Mouse (Mus musculus) spleen, postnatal 10 days (tissue): ENCODE data around the gene Tnfrsf13c.

Source experiments
- DNase-seq, 2 experiments: peaks; one replicate each; pipeline ENCODE4 v3.0.0; 2021 to 2022; ENCODE audit warnings: low spot score in 2 of 2

The Tnfrsf13c gene

DNA sequence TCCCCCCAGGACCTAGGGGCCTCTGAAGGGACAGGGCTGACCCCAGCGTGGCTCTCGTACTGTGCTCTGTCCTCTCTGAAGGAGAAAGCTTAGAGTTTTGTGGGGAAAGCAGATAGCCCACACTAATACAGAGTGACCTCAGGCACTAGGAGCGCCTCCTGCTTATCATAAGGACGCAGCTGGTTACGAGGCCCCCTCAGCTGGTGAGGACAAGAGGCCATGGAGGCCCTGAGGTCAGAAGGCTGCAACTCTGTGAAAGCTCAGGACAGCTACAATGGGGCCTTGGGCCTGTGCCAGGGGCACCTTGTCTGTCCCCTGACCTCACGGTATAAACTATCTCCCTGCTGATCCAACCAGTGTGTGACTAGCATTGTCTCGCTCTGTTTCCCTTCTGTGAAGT, 40.0 kb downstream of the Tnfrsf13c start:
- peak; percentile 69 to 71 for DNase-seq

DNA sequence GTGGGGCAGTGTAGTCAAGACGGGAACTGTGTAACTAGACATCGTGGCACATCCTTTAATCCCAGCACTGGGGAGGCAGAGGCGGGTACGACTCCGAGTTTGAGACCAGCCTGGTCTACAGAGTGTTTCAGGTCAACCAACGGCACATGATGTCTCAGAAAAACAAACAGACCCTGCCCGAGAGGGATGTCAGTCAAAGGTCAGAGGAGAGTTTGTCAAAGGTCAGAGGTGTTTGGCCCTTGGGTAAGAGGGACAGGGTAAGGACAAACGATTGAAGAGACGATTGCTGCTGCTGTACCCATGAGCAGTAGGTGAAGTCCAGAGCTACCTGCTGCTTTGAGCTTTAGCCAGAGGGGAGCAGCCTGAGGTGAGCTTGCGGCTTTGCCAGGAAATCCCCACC, 40.6 kb downstream of the Tnfrsf13c start:
- DNase-seq, result no peak

DNA sequence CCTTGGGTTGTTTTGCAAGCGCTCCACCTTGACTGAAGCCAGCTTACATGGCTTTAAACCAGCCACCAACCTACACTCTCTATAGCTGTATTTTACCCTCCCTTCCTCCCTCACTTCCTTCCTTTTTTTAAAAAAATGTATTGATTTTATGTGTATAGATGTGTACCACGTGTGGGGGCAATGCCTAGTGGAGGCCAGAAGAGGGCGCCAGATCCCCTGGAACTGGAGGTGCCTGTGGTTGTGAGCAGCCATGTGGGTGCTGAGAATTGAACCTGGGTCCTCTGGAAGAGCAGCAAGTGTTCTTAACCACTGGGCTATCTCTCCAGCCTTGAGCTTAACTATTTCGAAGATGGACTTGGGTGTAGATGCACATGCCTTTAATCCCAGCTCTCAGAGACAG, 41.9 kb downstream of the Tnfrsf13c start:
- DNase-seq, result no peak

DNA sequence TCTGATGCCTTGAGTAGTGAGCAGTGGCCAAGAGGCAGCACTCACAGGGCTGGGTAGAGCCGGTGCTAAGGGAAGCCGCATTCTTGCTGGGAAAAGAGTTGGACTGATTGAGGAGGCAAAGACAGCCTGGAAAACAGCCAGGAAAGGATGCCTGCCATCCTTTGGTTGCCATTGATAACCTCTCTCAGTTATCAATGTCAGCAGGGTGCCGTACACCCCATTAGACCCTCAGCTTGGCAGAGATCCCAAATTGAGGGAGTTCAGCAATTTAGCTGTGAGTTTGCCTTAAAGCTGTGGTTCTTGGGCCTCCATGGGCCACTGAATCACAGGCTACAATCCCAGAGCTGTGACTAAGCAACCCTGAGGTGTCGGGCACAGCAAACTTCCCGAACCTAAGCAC, 43.0 kb downstream of the Tnfrsf13c start:
- DNase-seq, result no peak

DNA sequence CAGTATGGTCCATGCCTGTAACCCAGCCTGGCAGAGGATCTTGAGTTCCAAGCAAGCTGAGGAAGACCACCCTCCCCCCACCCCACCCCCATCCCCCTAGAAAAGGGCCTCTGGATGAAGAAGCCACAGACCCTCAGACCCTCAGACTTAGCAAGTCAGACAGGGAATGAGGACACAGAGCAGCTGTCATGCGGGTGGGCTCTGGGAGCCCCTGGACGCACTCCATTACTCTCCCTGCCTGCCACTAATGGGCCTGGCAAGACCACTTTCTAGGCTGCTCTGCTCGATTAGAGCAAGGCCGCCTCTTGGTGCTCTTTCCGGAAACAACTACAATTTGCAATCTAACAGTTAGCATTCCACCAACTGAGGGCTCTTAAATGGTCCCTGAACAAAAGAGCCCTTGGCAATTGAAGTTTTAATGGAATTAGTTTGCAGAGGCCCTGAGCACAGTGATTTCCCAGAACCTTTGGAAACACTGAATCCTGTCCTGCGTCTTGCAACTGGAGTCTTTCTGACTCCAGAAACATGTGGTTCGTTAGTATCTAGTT, 46.4 kb downstream of the Tnfrsf13c start:
- DNase-seq, result no peak

DNA sequence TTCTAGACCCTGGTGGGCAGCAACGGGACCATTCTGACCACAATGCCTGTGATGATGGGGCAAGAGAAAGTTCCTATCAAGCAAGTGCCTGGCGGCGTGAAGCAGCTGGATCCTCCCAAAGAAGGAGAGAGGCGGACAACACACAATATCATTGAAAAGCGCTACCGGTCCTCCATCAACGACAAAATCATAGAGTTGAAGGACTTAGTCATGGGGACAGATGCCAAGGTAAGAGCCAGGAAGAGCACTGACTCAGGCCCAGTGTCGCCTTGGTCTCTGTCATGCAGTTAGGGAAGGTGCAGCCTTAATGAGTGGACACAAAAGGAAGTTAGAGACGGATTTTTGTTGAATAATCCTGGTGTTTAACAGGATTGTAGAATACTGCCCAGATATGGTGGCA, 49.1 kb downstream of the Tnfrsf13c start:
- no peak for DNase-seq

DNA sequence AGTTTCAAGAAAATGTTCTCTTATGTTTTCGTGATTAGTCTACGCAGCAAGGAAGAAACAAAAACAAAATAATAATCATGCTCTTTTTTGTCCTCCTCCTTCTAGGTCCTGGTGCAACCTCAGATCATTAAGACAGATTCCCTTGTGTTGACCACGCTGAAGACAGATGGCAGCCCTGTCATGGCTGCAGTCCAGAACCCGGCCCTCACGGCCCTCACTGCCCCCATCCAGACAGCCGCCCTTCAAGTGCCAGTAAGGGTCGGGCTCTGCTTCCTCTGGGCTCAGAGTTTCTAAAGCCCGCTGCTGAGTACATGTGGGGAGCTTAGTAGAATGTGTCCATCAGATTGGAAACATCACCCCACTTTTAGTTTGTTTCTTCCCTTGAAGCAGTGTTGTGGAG, 51.5 kb downstream of the Tnfrsf13c start:
- DNase-seq, result no peak
